Mouse (Mus musculus) C2C12 (cell line): ENCODE measurements around the gene Plekhg5. TPM values are rescaled to one million over a fixed set of nuclear protein-coding genes. Genes with fewer than 3 reads are reported as not detected.

ENCODE experiments used
- H3K27me3 ChIP-seq: one replicate; pipeline ENCODE4 v1.6.1; 2011; ENCODE audit not compliant: control insufficient read depth, insufficient read depth, insufficient read length
- H3K36me3 ChIP-seq: one replicate; pipeline ENCODE4 v1.6.1; 2011; ENCODE audit not compliant: control insufficient read depth, insufficient read depth
- H3K4me3 ChIP-seq: one replicate; pipeline ENCODE4 v1.5.1; 2011; ENCODE audit warnings: mild to moderate bottlenecking, control low read depth; ENCODE audit not compliant: poor library complexity, insufficient read depth, severe bottlenecking
- H3K79me2 ChIP-seq: one replicate; pipeline ENCODE4 v1.6.1; 2011; ENCODE audit not compliant: control insufficient read depth, insufficient read depth
- H3K79me3 ChIP-seq: one replicate; pipeline ENCODE4 v1.6.1; 2011; ENCODE audit warnings: low read depth, control low read depth
- H3ac ChIP-seq: one replicate; pipeline ENCODE3; 2011; ENCODE audit warnings: low read depth; ENCODE audit not compliant: control insufficient read depth, insufficient read length
- CEBPB ChIP-seq: IDR thresholded peaks from one replicate; pipeline ENCODE4 v1.6.1; 2011; ENCODE audit warnings: low read depth, mild to moderate bottlenecking, control low read depth, moderate library complexity
- CTCF ChIP-seq: IDR thresholded peaks from one replicate; pipeline ENCODE4 v1.5.1; 2011; ENCODE audit not compliant: control insufficient read depth, insufficient read depth, insufficient read length
- FOSL1 ChIP-seq: IDR thresholded peaks from one replicate; pipeline ENCODE4 v1.8.0; 2011; ENCODE audit warnings: mild to moderate bottlenecking, low read length; ENCODE audit not compliant: poor library complexity, insufficient read depth, severe bottlenecking
- MAX ChIP-seq: IDR thresholded peaks from one replicate; pipeline ENCODE4 v1.6.1; 2011; ENCODE audit warnings: mild to moderate bottlenecking, control low read depth
- MYOD1 ChIP-seq: IDR thresholded peaks from one replicate; pipeline ENCODE4 v1.6.1; 2011; ENCODE audit warnings: low read depth; ENCODE audit not compliant: control insufficient read depth, insufficient read length
- MYOG ChIP-seq: IDR thresholded peaks from one replicate; pipeline ENCODE4 v1.6.1; 2011; ENCODE audit not compliant: control insufficient read depth, insufficient read length; ENCODE audit errors: extremely low read depth
- USF1 ChIP-seq: IDR thresholded peaks from one replicate; pipeline ENCODE4 v1.6.1; 2011; ENCODE audit warnings: low read depth, mild to moderate bottlenecking, control low read depth, moderate library complexity
- polyA plus RNA-seq: library from polyadenylated mRNA; unstranded; fragments of >200 nt; fragmentation: generic; extraction: Trizol; gene quantifications from one replicate; pipeline ENCODE4 v1.2.1, GENCODE M21; 2012; ENCODE audit warnings: missing spikeins

Gene Plekhg5
- polyA plus RNA-seq, 1 experiment: 17.5 TPM

GRCm38 (mm10) chr4:152129395-152129930, 57.2 kb downstream of the Plekhg5 start:
- no peaks in the 10 kb centered on the region for H3K36me3 ChIP-seq
- peaks cover 51% of the 10 kb centered on the region for H3K27me3 ChIP-seq
- no peaks in the 10 kb centered on the region for H3K79me2 ChIP-seq
- TF ChIP-seq MYOG (no peak), CTCF (no peak), MAX (no peak), CEBPB (no peak), FOSL1 (no peak), USF1 (no peak), MYOD1 (no peak)
- H3K4me3 ChIP-seq: no peak overlapping the region
- H3K79me3 ChIP-seq: no peaks in the 10 kb centered on the region
- H3ac ChIP-seq: no peak overlapping the region

- H3K79me3 ChIP-seq: no peaks in the 10 kb centered on the region
- H3K27me3 ChIP-seq: peaks cover 37% of the 10 kb centered on the region
- no peak overlapping the region for H3K4me3 ChIP-seq
- H3ac ChIP-seq: peak overlapping the region; percentile 53
- no peaks in the 10 kb centered on the region for H3K79me2 ChIP-seq
- TF ChIP-seq CTCF: peak; percentile 53
- TF ChIP-seq USF1: no peak
- no peaks in the 10 kb centered on the region for H3K36me3 ChIP-seq
Observed at GRCm38 (mm10) chr4:152130771-152131653, 58.7 kb downstream of the Plekhg5 start.

DNA sequence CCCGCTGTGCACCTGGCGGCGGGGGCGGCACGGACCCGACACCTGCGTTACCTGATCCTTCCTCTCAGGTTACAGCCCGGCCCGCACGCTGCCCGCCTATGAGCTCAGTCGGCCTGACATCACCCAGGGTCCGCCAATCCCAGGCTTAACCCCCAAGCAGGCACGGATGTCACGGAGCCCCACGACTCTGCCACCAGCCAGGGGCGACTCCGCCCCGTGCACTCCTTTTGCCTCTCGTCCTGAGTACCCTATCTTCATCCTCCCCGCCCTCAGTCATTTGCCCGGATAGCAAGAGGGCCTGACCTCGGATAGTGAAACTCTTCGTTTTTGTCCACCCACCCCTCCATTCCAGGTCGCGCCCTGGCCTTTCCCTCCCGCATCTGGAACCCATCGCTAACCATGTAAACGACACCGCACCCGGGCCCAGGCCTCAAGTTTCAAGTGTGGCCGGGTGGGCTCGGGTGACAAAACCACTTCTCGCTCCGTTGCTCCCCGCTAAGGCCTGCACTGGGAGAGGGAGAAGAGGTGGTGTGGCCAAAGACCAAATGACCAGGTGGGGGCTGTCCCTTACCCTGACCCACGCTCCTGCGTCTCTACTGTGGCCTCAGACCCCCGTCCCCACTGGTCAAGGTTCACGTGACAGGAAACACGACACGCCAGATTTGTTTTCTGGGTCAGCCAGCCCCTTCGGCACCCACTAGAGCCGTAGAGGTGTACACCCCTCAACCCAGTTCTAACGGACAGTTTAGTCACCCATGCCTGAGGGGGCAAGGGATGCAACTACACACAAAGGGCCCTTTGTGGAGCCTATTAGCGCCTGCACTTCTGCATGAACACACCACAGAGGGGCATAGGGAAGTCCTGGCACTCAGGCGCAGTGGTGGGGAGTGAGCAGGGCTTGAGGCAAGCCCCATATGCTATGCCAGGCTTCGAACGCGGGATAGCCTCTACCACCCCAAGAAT, 59.8 kb downstream of the Plekhg5 start:
- Histone ChIP-seq H3K36me3 (no peaks in the 10 kb centered on the region), H3ac (no peak overlapping the region), H3K27me3 (peaks cover 26% of the 10 kb centered on the region), H3K79me2 (no peaks in the 10 kb centered on the region), H3K79me3 (no peaks in the 10 kb centered on the region), H3K4me3 (no peak overlapping the region)
- TF ChIP-seq USF1 (no peak), CTCF (no peak), MYOG (no peak)

- Histone ChIP-seq H3K27me3 (peaks cover 22% of the 10 kb centered on the region), H3K36me3 (no peaks in the 10 kb centered on the region), H3K79me2 (no peaks in the 10 kb centered on the region), H3ac (no peak overlapping the region), H3K4me3 (no peak overlapping the region), H3K79me3 (no peaks in the 10 kb centered on the region)
- no peak for TF ChIP-seq MAX
Observed at GRCm38 (mm10) chr4:152132772-152133169, 60.5 kb downstream of the Plekhg5 start.

GRCm38 (mm10) chr4:152133213-152133612, 60.9 kb downstream of the Plekhg5 start:
- TF ChIP-seq USF1: no peak
- no peak for TF ChIP-seq FOSL1
- TF ChIP-seq MYOD1: no peak
- Histone ChIP-seq H3K4me3 (no peak overlapping the region), H3ac (no peak overlapping the region), H3K36me3 (no peaks in the 10 kb centered on the region), H3K79me2 (no peaks in the 10 kb centered on the region), H3K27me3 (peaks cover 17% of the 10 kb centered on the region), H3K79me3 (no peaks in the 10 kb centered on the region)

GRCm38 (mm10) chr4:152134507-152134906, 62.2 kb downstream of the Plekhg5 start:
- peak; percentile 59 for TF ChIP-seq CTCF
- TF ChIP-seq CEBPB: no peak
- no peak overlapping the region for H3K4me3 ChIP-seq
- H3K79me2 ChIP-seq: no peaks in the 10 kb centered on the region
- H3ac ChIP-seq: no peak overlapping the region
- peaks cover 14% of the 10 kb centered on the region for H3K27me3 ChIP-seq
- H3K36me3 ChIP-seq: no peaks in the 10 kb centered on the region
- H3K79me3 ChIP-seq: no peaks in the 10 kb centered on the region
